Mouse (Mus musculus): Measurements from ENCODE around the gene U2af1. TPM values are rescaled to one million over a fixed set of nuclear protein-coding genes. Genes with fewer than 3 reads are reported as not detected.

The U2af1 gene
- total and polyA plus RNA-seq, 3 experiments: 211 to 928 (median 498) TPM

DNA sequence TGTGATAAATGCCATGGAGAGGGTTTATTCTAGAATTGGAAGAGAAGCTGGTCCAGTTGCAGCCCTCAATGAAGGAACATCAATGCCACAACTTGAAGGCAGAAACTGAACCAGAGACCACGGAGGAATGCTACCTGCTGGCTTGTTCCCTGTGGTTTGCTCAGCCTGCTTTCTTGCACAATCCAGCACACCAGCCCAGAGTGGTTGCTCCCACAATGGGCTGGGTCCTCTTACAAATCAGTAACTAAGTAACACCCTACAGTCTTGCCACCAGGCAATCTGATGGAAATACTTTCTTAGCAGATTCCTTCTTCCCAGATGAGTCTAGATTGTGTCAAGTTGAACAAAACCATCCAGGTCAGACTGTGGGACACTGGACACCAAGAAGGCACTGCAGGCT lies 30.9 kb upstream of the U2af1 start:
- no peak for TF ChIP-seq SMC3 (IDR thresholded peaks at IDR 0.05; ENCODE audit: low read depth, low read length)
- TF ChIP-seq USF1 (IDR thresholded peaks at IDR 0.05; ENCODE audit: low read depth, low read length): no peak
- no peak for TF ChIP-seq MYC (IDR thresholded peaks at IDR 0.05; ENCODE audit: low read depth, low read length)
- TF ChIP-seq NRF1 (IDR thresholded peaks at IDR 0.05; ENCODE audit: insufficient read depth, low read depth, low read length, poor library complexity, severe bottlenecking): no peak
- TF ChIP-seq ZMIZ1 (IDR thresholded peaks at IDR 0.05; ENCODE audit: low read depth, low read length): no peak
- no peak for TF ChIP-seq ELF1 (IDR thresholded peaks at IDR 0.05; ENCODE audit: low read depth, low read length)
- no peaks in the 10 kb centered on the region for H3K36me3 ChIP-seq (ENCODE audit: control insufficient read depth in 1 of 2, insufficient read depth in 2 of 2, low read length in 2 of 2)
- H3K4me3 ChIP-seq (ENCODE audit: control insufficient read depth in 1 of 2, insufficient read depth in 1 of 2, low read depth in 2 of 2, low read length in 2 of 2): no peak overlapping the region
- H3K27me3 ChIP-seq (ENCODE audit: control insufficient read depth in 1 of 2, insufficient read depth in 2 of 2, low read length in 2 of 2): peaks cover 0 to 1% of the 10 kb centered on the region in 2 experiments; a peak in 1 of 4 replicates
- no peak for DNase-seq (ENCODE audit: low read depth, low spot score)
- no peak overlapping the region for H3K27ac ChIP-seq (ENCODE audit: control insufficient read depth, low read depth, low read length)
- no peak overlapping the region for H3K9ac ChIP-seq (ENCODE audit: control insufficient read depth, low read depth, low read length, poor library complexity, severe bottlenecking)
- no peaks in the 10 kb centered on the region for H3K9me3 ChIP-seq (replicated peaks; ENCODE audit: insufficient read depth, low read length)
- H3K4me1 ChIP-seq (ENCODE audit: control insufficient read depth in 1 of 2, insufficient read depth in 2 of 2, low read length in 2 of 2): no peaks in the 10 kb centered on the region
- no peaks in the 10 kb centered on the region for H3K79me2 ChIP-seq (ENCODE audit: control insufficient read depth, insufficient read depth, low read length, poor library complexity)

DNA sequence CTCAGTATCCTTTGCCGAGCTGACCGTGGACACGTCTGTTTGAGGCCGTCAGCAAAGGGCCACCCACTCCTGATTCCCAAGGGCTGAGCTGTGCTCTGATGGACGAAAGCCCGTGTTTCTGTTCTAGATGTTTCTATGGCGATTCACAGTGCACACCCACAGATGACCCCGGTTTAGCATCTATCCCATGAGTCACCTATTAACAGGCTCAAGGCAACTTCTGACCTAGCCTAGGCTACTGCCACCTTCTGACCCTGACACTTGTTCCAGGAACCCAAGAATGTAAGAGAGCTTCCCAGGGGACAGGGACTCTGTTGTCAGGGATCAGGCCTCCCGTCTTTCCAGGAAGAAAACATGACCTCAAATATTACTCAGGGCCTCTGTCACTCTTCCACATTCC lies 29.4 kb upstream of the U2af1 start:
- no peaks in the 10 kb centered on the region for H3K36me3 ChIP-seq (ENCODE audit: control insufficient read depth in 1 of 2, insufficient read depth in 2 of 2, low read length in 2 of 2)
- no peaks in the 10 kb centered on the region for H3K79me2 ChIP-seq (ENCODE audit: control insufficient read depth, insufficient read depth, low read length, poor library complexity)
- no peak overlapping the region for H3K27ac ChIP-seq (ENCODE audit: control insufficient read depth, low read depth, low read length)
- peaks cover 0 to 1% of the 10 kb centered on the region in 2 experiments; a peak in 1 of 4 replicates for H3K27me3 ChIP-seq (ENCODE audit: control insufficient read depth in 1 of 2, insufficient read depth in 2 of 2, low read length in 2 of 2)
- no peak overlapping the region for H3K4me3 ChIP-seq (ENCODE audit: control insufficient read depth in 1 of 2, insufficient read depth in 1 of 2, low read depth in 2 of 2, low read length in 2 of 2)
- TF ChIP-seq POLR2AphosphoS2 (IDR thresholded peaks at IDR 0.05; ENCODE audit: low read length) (no peak), KAT2A (conservative IDR thresholded peaks at IDR 0.05; ENCODE audit: low read depth, low read length) (no peak), SMC3 (IDR thresholded peaks at IDR 0.05; ENCODE audit: low read depth, low read length) (no peak), ZNF384 (IDR thresholded peaks at IDR 0.05; ENCODE audit: low read depth, low read length) (no peak), CTCF (IDR thresholded peaks at IDR 0.05 in 2 of 3, conservative IDR thresholded peaks at IDR 0.05 in 1 of 3; ENCODE audit: control insufficient read depth in 1 of 3, insufficient read depth in 1 of 3, low read depth in 2 of 3, low read length in 3 of 3, poor library complexity in 1 of 3, severe bottlenecking in 1 of 3) (no peak), CHD2 (IDR thresholded peaks at IDR 0.05; ENCODE audit: low read length) (no peak), ZKSCAN1 (IDR thresholded peaks at IDR 0.05; ENCODE audit: low read depth, low read length) (no peak), TBP (IDR thresholded peaks at IDR 0.05; ENCODE audit: low read depth, low read length) (no peak), BHLHE40 (IDR thresholded peaks at IDR 0.05; ENCODE audit: borderline replicate concordance, low read depth, low read length) (no peak), EP300 (IDR thresholded peaks at IDR 0.05; ENCODE audit: low read depth in 1 of 2, low read length in 2 of 2) (no peak), E2F4 (IDR thresholded peaks at IDR 0.05; ENCODE audit: borderline replicate concordance, low read depth, low read length) (no peak), UBTF (IDR thresholded peaks at IDR 0.05; ENCODE audit: borderline replicate concordance, insufficient read depth, low read depth, low read length) (no peak), ETS1 (IDR thresholded peaks at IDR 0.05; ENCODE audit: low read depth, low read length) (no peak), MEF2A (IDR thresholded peaks at IDR 0.05; ENCODE audit: extremely low read depth, insufficient replicate concordance, low read depth, low read length, poor library complexity, severe bottlenecking) (no peak), GATA1 (IDR thresholded peaks at IDR 0.05; ENCODE audit: low read depth, low read length) (no peak), NRF1 (IDR thresholded peaks at IDR 0.05; ENCODE audit: insufficient read depth, low read depth, low read length, poor library complexity, severe bottlenecking) (no peak), MAFK (IDR thresholded peaks at IDR 0.05; ENCODE audit: borderline replicate concordance, low read depth, low read length) (no peak), MYB (IDR thresholded peaks at IDR 0.05; ENCODE audit: low read depth, low read length) (no peak), RCOR1 (IDR thresholded peaks at IDR 0.05; ENCODE audit: low read depth, low read length) (no peak), NELFE (IDR thresholded peaks at IDR 0.05; ENCODE audit: low read depth, low read length) (no peak)
- H3K4me1 ChIP-seq (ENCODE audit: control insufficient read depth in 1 of 2, insufficient read depth in 2 of 2, low read length in 2 of 2): no peaks in the 10 kb centered on the region
- H3K9me3 ChIP-seq (replicated peaks; ENCODE audit: insufficient read depth, low read length): no peaks in the 10 kb centered on the region
- no peak for DNase-seq (ENCODE audit: low read depth, low spot score)
- H3K9ac ChIP-seq (ENCODE audit: control insufficient read depth, low read depth, low read length, poor library complexity, severe bottlenecking): no peak overlapping the region

Measured in MEL (cell line).